Mouse (Mus musculus) stomach, embryonic 14.5 days (tissue): ENCODE data around the gene Psap. TPM values are rescaled to one million over a fixed set of nuclear protein-coding genes. Genes with fewer than 3 reads are reported as not detected.
A peak's percentile ranks its signal among the peaks of the same experiment; 100 is the strongest.

Experiments
- ATAC-seq: fragments of 200-750 bp; cut with Nextera tagmentation; 2 replicates; pipeline ENCODE4 v1.8.0; 2017; ENCODE audit warnings: low read depth, moderate TSS enrichment; ENCODE audit not compliant: insufficient number of reproducible peaks, insufficient read depth, low FRiP score
- H3K27ac ChIP-seq: fragments of 300-500 bp; sonication (generic); 2 replicates; pipeline ENCODE4 v1.5.1; 2014; ENCODE audit warnings: mild to moderate bottlenecking, low read length, moderate library complexity, mixed read lengths
- H3K27me3 ChIP-seq: fragments of 300-500 bp; sonication (generic); 2 replicates; pipeline ENCODE4 v1.6.1; 2014; ENCODE audit warnings: low read length, control low read depth, mixed read lengths; ENCODE audit not compliant: control insufficient read depth, insufficient read depth
- H3K36me3 ChIP-seq: fragments of 300-500 bp; sonication (generic); 2 replicates; pipeline ENCODE4 v1.6.1; 2014; ENCODE audit warnings: mild to moderate bottlenecking, control low read depth, low read length, moderate library complexity, mixed read lengths; ENCODE audit not compliant: control insufficient read depth, insufficient read depth
- H3K4me1 ChIP-seq: fragments of 300-500 bp; sonication (generic); 2 replicates; pipeline ENCODE4 v1.6.1; 2014; ENCODE audit warnings: low read length, control low read depth, mixed read lengths; ENCODE audit not compliant: control insufficient read depth, insufficient read depth
- H3K4me2 ChIP-seq: fragments of 300-500 bp; sonication (generic); replicated peaks from 2 replicates; pipeline ENCODE4 v1.6.1; 2014; ENCODE audit warnings: low read depth, low read length, control low read depth
- H3K4me3 ChIP-seq: fragments of 300-500 bp; sonication (generic); 2 replicates; pipeline ENCODE4 v1.5.1; 2014; ENCODE audit warnings: low read depth, low read length, control low read depth
- H3K9ac ChIP-seq: fragments of 300-500 bp; sonication (generic); replicated peaks from 2 replicates; pipeline ENCODE4 v1.6.1; 2014; ENCODE audit warnings: low read depth, mild to moderate bottlenecking, control low read depth, low read length, moderate library complexity, mixed read lengths
- H3K9me3 ChIP-seq: fragments of 300-500 bp; sonication (generic); 2 replicates; pipeline ENCODE4 v1.6.1; 2016; ENCODE audit warnings: low read depth, low read length, control low read depth; ENCODE audit not compliant: control insufficient read depth
- WGBS: fragments of 180-500 bp; shearing (Covaris S2); extraction: QIAGEN DNeasy Blood & Tissue Kit; methylation state at CpG from one replicate; pipeline ENCODE4 v1.1.7; 2014; 5-methylcytosine and 5-hydroxymethylcytosine counted together
- polyA plus RNA-seq: library from polyadenylated mRNA; unstranded; fragments of >200 nt; fragmentation: Nextera tagmentation; extraction: Ambion mirVana; gene quantifications from 2 replicates; pipeline ENCODE4 v1.2.1, GENCODE M21; 2014

Psap gene
- polyA plus RNA-seq, 1 experiment from 2014 or later = 106 TPM

DNA sequence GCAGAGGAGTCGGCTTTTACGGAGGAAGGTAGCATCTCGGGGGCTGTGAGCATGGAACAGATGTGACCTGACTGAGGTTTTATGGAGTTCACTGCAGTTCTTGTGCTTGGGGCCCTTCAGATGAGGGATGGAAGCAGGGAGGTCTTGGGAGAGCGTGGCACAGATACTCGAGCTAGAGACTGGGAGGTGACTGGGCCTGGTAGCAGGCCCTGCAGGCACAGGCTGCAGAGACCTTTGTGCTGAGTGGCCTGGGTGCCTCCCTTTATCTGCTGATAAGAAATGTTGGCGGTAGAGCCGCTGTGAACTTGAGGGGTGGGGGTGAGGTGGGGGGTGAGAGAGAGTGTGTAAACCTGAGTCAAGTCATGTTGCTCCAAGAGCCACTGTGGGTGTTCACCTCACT, 57.2 kb downstream of the Psap start:
- H3K27me3 ChIP-seq = no peaks in the 10 kb centered on the region
- no peaks in the 10 kb centered on the region for H3K36me3 ChIP-seq
- ATAC-seq = peak; percentile 75; the same call in 1 of the 2 replicates
- no peak overlapping the region for H3K9ac ChIP-seq
- WGBS = 61% methylated on average over 7 of the region's 7 CpGs
- no peak overlapping the region for H3K4me2 ChIP-seq
- H3K9me3 ChIP-seq = no peaks in the 10 kb centered on the region
- H3K27ac ChIP-seq = no peak overlapping the region
- peaks cover 6% of the 10 kb centered on the region for H3K4me1 ChIP-seq
- no peak overlapping the region for H3K4me3 ChIP-seq

GRCm38 (mm10) chr10:60335021-60335420, 57.6 kb downstream of the Psap start:
- peaks cover 2% of the 10 kb centered on the region for H3K4me1 ChIP-seq
- no peak overlapping the region for H3K4me3 ChIP-seq
- no peaks in the 10 kb centered on the region for H3K36me3 ChIP-seq
- H3K27me3 ChIP-seq = no peaks in the 10 kb centered on the region
- H3K9me3 ChIP-seq = no peaks in the 10 kb centered on the region
- H3K4me2 ChIP-seq = no peak overlapping the region
- H3K27ac ChIP-seq = no peak overlapping the region
- H3K9ac ChIP-seq = no peak overlapping the region
- ATAC-seq = no peak
- 88% methylated on average over 4 of the region's 4 CpGs for WGBS

- peaks cover 4% of the 10 kb centered on the region; the same call in 1 of the 2 replicates for H3K4me1 ChIP-seq
- no peak overlapping the region for H3K4me2 ChIP-seq
- WGBS = 69% methylated on average over 9 of the region's 9 CpGs
- H3K36me3 ChIP-seq = no peaks in the 10 kb centered on the region
- H3K4me3 ChIP-seq = no peak overlapping the region
- no peak overlapping the region for H3K27ac ChIP-seq
- no peak overlapping the region for H3K9ac ChIP-seq
- no peak for ATAC-seq
- no peaks in the 10 kb centered on the region for H3K27me3 ChIP-seq
- H3K9me3 ChIP-seq = no peaks in the 10 kb centered on the region
These were observed 64.1 kb downstream of the Psap start for GRCm38 (mm10) chr10:60341528-60341927.

- no peaks in the 10 kb centered on the region for H3K9me3 ChIP-seq
- H3K4me1 ChIP-seq = peaks cover 24% of the 10 kb centered on the region
- 78% methylated on average over 3 of the region's 3 CpGs for WGBS
- H3K27ac ChIP-seq = no peak overlapping the region
- no peak overlapping the region for H3K4me2 ChIP-seq
- no peaks in the 10 kb centered on the region for H3K27me3 ChIP-seq
- no peak overlapping the region for H3K4me3 ChIP-seq
- no peak overlapping the region for H3K9ac ChIP-seq
- ATAC-seq = no peak
- H3K36me3 ChIP-seq = no peaks in the 10 kb centered on the region
These were observed 66.7 kb downstream of the Psap start for GRCm38 (mm10) chr10:60344111-60344510.

GRCm38 (mm10) chr10:60346056-60346455, 68.6 kb downstream of the Psap start:
- H3K9me3 ChIP-seq = no peaks in the 10 kb centered on the region
- H3K9ac ChIP-seq = no peak overlapping the region
- ATAC-seq = no peak
- no peaks in the 10 kb centered on the region for H3K36me3 ChIP-seq
- H3K4me2 ChIP-seq = peak overlapping the region; percentile 42; the same call in 1 of the 2 replicates
- H3K27ac ChIP-seq = no peak overlapping the region
- no peaks in the 10 kb centered on the region for H3K27me3 ChIP-seq
- 91% methylated on average over 4 of the region's 4 CpGs for WGBS
- H3K4me3 ChIP-seq = no peak overlapping the region
- H3K4me1 ChIP-seq = peaks cover 37% of the 10 kb centered on the region

DNA sequence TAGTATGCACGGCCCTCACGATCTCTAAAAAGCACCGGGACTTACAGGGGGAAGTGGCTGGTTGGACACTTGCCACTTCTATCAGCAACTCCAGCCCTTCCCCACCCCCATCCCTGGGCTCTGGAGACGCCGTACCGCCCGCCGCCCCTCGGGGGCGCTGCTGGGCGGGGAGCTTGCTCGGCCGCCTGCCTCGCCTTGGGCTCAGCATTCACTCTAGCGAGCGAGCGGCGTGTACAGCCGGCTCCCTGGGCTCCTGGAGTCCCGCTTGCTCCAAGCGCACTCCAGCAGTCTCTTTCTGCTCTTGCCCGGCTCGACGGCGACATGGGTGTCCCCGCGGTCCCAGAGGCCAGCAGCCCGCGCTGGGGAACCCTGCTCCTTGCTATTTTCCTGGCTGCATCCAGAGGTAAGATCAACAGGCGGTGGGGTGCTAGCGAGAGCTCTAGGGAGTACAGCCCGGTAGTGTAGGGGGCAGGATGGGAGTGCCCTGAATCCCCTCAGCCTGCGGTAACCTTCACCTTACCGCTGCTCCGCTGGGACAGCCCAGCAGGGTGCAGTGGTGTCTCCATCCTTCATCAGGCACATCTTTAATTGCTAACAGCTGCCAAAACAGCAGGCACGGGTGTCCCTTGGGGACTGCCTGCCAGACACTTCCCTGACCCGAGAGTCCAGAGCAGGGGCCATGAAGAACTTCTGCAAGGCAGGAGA, 69.4 kb downstream of the Psap start, which contains the start of gene Vsir:
Gene Vsir, plus strand, starts transcription at position 151 of the 705 bp plus-strand sequence.
- H3K4me1 ChIP-seq = peaks cover 45% of the 10 kb centered on the region
- no peaks in the 10 kb centered on the region for H3K9me3 ChIP-seq
- WGBS = 2% methylated on average over 37 of the region's 37 CpGs
- H3K9ac ChIP-seq = peak within 1 kb of the TSS; percentile 46
- H3K4me3 ChIP-seq = peak within 1 kb of the TSS; percentile 38
- peak within 1 kb of the TSS; percentile 62; the same call in 1 of the 2 replicates for H3K27ac ChIP-seq
- H3K4me2 ChIP-seq = peak within 1 kb of the TSS; percentile 42
- H3K27me3 ChIP-seq = no peaks in the 10 kb centered on the region
- ATAC-seq = no peak
- no peaks in the 10 kb centered on the region for H3K36me3 ChIP-seq

DNA sequence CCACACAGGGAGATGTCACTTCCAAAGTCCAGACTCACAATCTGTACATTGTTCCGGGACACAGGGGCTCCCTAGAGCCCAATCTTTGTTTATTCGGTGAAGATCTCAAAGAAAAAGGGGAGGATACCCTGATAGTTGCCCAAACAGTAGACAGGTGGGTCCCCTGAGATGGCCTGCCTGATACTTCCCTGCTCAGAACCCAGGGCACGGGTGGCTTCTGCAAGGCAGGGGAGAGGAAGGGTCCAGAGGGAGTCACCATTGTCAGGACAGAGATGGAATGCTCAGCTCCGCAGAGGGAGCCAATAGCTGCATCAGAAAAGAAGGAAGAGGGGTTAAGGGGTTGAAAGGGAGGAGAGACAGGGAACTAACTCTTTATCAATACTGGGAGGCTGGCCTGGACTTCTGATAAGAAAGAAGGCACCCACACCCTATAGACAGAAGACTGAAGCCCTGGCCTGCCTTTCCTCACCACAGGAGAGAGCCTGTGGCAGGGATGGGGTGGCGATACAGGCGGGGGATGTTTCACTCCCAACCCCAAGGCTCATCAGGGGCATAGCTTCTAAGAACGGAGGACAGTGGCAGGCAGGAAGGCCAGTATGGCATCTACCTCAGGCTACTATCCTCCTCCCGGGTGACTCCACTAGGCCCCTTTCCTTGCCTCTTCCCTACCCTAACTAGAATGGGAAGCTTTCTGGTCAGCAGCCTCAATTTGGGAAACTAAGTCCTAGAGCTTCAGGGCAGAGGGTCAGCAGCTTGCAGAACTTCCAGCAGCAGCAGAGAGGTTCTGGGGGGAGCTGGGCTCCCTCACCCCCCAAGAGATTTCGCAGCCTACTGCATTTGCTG, 70.6 kb downstream of the Psap start:
- no peaks in the 10 kb centered on the region for H3K36me3 ChIP-seq
- peak overlapping the region; percentile 46; the same call in 1 of the 2 replicates for H3K9ac ChIP-seq
- H3K4me2 ChIP-seq = peak overlapping the region; percentile 42
- H3K4me1 ChIP-seq = peaks cover 55% of the 10 kb centered on the region
- H3K9me3 ChIP-seq = no peaks in the 10 kb centered on the region
- H3K4me3 ChIP-seq = peak overlapping the region; percentile 38; the same call in 1 of the 2 replicates
- WGBS = 51% methylated on average over 9 of the region's 9 CpGs
- no peak for ATAC-seq
- no peaks in the 10 kb centered on the region for H3K27me3 ChIP-seq
- H3K27ac ChIP-seq = peak overlapping the region; percentile 48; the same call in 1 of the 2 replicates

- Histone ChIP-seq H3K4me1 (peaks cover 58% of the 10 kb centered on the region), H3K27me3 (no peaks in the 10 kb centered on the region), H3K9me3 (no peaks in the 10 kb centered on the region), H3K9ac (no peak overlapping the region), H3K4me2 (no peak overlapping the region; the same call in 1 of the 2 replicates), H3K4me3 (no peak overlapping the region), H3K27ac (peak overlapping the region; percentile 86; the same call in 1 of the 2 replicates), H3K36me3 (no peaks in the 10 kb centered on the region)
- WGBS = 36% methylated on average over 6 of the region's 6 CpGs
- no peak for ATAC-seq
These were observed 71.6 kb downstream of the Psap start for GRCm38 (mm10) chr10:60349056-60349455.
